Mouse (Mus musculus) skeletal muscle tissue, adult 2 months (tissue): ENCODE results near the gene H2-T23.

ENCODE experiments used
- DNase-seq: peaks from one replicate; pipeline ENCODE4 v3.0.0-alpha.2; 2012; ENCODE audit warnings: low read depth, low spot score

H2-T23 gene

DNA sequence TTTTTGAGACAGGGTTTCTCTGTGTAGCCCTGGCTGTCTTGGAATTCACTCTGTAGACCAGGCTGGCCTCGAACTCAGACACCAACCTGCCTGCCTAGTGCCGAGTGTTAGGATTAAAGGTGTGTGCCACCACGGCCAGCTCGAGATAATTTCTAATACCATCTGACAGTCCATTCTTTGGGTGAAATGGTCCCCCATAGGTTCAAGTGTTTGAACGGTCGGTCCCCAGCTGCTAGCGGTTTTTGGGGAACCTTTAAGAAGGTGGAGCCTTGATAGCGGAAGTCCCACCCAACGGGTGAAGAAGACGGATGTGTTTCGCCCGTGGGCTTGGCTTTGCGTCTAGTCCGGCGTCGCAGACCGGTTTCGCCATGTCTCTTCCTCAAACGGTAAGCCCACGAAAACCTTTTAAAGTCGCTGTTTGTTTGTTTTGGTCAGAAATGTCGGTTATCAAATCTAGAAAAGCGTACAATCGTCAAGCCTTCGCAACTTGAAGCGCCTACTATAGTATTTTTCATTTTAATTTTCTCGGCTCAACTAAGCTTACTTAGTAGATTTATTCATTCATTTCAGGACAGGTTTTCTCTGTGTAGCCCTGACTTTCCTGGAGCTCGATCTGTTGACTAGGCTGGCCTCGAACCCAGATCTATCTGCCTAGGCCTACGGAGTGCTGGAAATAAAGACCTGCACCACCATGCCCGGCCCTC lies 38.3 kb downstream of the H2-T23 start:
- peak; percentile 88 for DNase-seq

DNA sequence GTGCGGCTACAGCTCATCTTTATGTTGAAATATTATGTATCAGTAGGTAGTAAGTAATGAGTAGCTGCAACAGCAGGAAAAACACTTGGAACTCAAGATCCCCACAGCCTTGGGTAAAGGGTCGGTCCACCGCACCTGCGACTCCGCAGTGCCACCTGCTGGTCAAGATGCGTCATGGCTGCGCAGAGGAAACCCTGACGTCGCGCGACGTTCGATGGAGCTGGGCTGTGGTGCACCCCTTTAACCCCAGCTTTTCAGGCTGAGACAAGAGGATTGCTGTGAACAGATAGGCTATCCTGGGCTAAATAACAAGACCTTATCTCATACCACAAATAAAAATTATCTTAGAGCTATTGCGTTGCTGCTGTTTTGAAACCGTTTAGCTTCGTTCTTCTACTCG lies 39.0 kb downstream of the H2-T23 start:
- DNase-seq: peak; percentile 80

DNA sequence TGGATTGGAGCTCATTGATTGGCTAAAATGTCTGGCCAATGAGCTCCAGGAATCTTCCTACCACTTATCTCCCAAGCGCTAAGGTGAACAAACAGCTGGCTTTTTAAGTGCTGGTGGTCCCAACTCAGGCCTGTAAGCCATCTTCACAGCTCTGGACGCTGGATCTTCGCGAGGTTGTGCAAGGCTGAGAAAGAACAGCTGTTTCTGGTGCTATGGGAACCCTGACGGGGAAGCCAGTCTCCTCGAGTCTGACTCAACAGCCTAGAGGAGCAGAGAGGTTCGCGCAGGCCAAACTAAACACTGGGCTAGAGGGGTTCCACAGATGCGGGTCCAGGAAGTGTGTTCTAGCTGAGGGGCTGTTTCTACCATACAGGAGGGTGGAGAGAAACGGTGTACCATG lies 40.9 kb downstream of the H2-T23 start:
- no peak for DNase-seq

DNA sequence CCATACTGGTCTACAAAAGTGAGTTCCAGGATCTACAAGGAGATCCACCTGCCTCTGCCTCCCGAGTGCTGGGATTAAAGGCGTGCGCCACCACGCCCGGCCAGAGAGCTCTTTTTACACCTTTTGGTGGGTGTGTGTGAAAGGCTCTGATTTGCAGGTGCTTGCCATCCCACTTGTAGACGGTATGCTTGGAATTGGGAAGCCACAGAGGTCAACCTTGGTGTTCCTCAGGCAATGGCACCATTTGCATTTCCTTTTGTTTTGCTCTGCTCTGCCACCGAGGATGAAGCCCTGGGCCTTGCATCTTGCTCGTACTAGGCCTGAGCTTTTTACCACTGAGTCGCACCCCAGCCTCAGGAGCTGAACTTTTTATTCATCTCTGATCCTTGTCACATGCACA lies 50.9 kb downstream of the H2-T23 start:
- DNase-seq: no peak

DNA sequence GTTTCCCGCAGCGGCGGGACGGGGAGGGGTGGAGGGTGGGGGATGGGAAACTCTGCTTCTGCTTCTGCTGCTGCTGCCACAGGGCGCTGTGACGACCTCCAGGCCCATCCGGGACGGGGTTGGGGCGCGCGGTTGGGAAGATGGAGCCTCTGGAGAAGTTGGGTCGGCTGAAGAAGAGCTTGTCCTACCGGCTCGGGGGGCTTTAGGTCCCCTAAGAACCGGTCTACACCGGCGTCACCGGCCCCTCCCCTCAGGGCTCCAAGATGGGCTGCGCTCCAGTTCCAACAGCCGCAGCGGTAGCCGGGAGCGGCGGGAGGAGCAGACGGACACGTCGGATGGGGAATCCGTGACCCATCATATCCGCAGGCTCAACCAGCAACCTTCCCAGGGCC lies 52.3 kb downstream of the H2-T23 start:
- DNase-seq: no peak
